Mouse (Mus musculus): ENCODE measurements around the gene Pramel6.
"Not testable (repeated sequence)": the region's sequence is repeated elsewhere in the genome, so short reads cannot be mapped to it uniquely, and the experiment has no call there.

Pramel6 gene

GRCm38 (mm10) chr2:87506265-87506664 lies at the start of gene Pramel6:
Pramel6 (plus strand) TSS chr2:87506565.
- DNase-seq (ENCODE audit: low read depth, low spot score) = no peak

- DNase-seq (ENCODE audit: low read depth, low spot score) = no peak
Measured at GRCm38 (mm10) chr2:87461769-87462168, 44.6 kb upstream of the Pramel6 start.

- DNase-seq (ENCODE audit: low read depth, low spot score) = peak; percentile 85
Measured at GRCm38 (mm10) chr2:87480207-87480606, 26.2 kb upstream of the Pramel6 start.

- DNase-seq (ENCODE audit: low read depth, low spot score) = peak; percentile 92
Measured at GRCm38 (mm10) chr2:87481158-87481557, 25.2 kb upstream of the Pramel6 start.

- DNase-seq (ENCODE audit: low read depth, low spot score) = peak; percentile 54
Measured at GRCm38 (mm10) chr2:87482276-87482675, 24.1 kb upstream of the Pramel6 start.

GRCm38 (mm10) chr2:87496993-87497392 lies 9.4 kb upstream of the Pramel6 start, which contains the start of gene Pramel7:
Pramel7 (minus strand) TSS chr2:87497093.
- DNase-seq (ENCODE audit: low read depth, low spot score) = not testable (repeated sequence)

GRCm38 (mm10) chr2:87515046-87515445 lies 8.7 kb downstream of the Pramel6 start:
- peak; percentile 72 for DNase-seq (ENCODE audit: low read depth, low spot score)

- peak; percentile 92 for DNase-seq (ENCODE audit: low read depth, low spot score)
Measured at GRCm38 (mm10) chr2:87515457-87516060, 9.2 kb downstream of the Pramel6 start.

GRCm38 (mm10) chr2:87516581-87516980 lies 10.2 kb downstream of the Pramel6 start:
- DNase-seq (ENCODE audit: low read depth, low spot score) = peak; percentile 78

- DNase-seq (ENCODE audit: low read depth, low spot score) = no peak
Measured at GRCm38 (mm10) chr2:87520651-87521050, 14.3 kb downstream of the Pramel6 start.

- DNase-seq (ENCODE audit: low read depth, low spot score) = peak; percentile 74
Measured at GRCm38 (mm10) chr2:87525899-87526616, 19.7 kb downstream of the Pramel6 start.

GRCm38 (mm10) chr2:87531496-87531895 lies 25.1 kb downstream of the Pramel6 start, which contains the start of gene Olfr153:
Olfr153 (plus strand) TSS chr2:87531796.
- DNase-seq (ENCODE audit: low read depth, low spot score) = no peak

- peak; percentile 87 for DNase-seq (ENCODE audit: low read depth, low spot score)
Measured at GRCm38 (mm10) chr2:87534826-87535225, 28.5 kb downstream of the Pramel6 start.

- no peak for DNase-seq (ENCODE audit: low read depth, low spot score)
Measured at GRCm38 (mm10) chr2:87545442-87545841, 39.1 kb downstream of the Pramel6 start, which contains the start of gene Olfr1128. Olfr1128 (minus strand) TSS chr2:87545542.
